Mouse (Mus musculus): ENCODE measurements around the gene B230307C23Rik. TPM values are rescaled to one million over a fixed set of nuclear protein-coding genes. Genes with fewer than 3 reads are reported as not detected.

Gene B230307C23Rik
- 4.2 and 5.0 TPM in 2 replicates for polyA plus RNA-seq (2012; rRNA removed)

GRCm38 (mm10) chr16:97996616-97997382 lies at the start of gene B230307C23Rik:
TSS of gene B230307C23Rik (plus strand) at chr16:97997315.

GRCm38 (mm10) chr16:97962151-97962948 lies 34.8 kb upstream of the B230307C23Rik start, which contains the start of the genes C2cd2 and Zbtb21:
TSS of gene C2cd2 (minus strand) at chr16:97962598.
TSS of gene Zbtb21 (minus strand) at chr16:97962622.

Other genes starting within 250 kb of the B230307C23Rik start
- gene Ripk4, start 233.5 kb upstream of the B230307C23Rik start, polyA plus RNA-seq (2012; rRNA removed): 6.2 and 7.3 TPM in 2 replicates
- gene Prdm15, start 145.5 kb upstream of the B230307C23Rik start, polyA plus RNA-seq (2012; rRNA removed): 23.9 and 27.8 TPM in 2 replicates
- 28.9 and 58.6 TPM in 2 replicates for gene C2cd2, start 34.7 kb upstream of the B230307C23Rik start, polyA plus RNA-seq (2012; rRNA removed)
- 18.4 and 22.9 TPM in 2 replicates for gene Zbtb21, start 34.7 kb upstream of the B230307C23Rik start, polyA plus RNA-seq (2012; rRNA removed)
- 0.61 and 0.92 TPM in 2 replicates for gene A630089N07Rik, start 85.1 kb downstream of the B230307C23Rik start, polyA plus RNA-seq (2012; rRNA removed)